Mouse (Mus musculus) ES-E14 (cell line): ENCODE results near the gene Mapkbp1.

ENCODE experiments used
- CHD2 ChIP-seq: IDR thresholded peaks from 2 replicates; pipeline ENCODE4 v1.6.1; 2014; ENCODE audit warnings: mild to moderate bottlenecking, low read depth, low read length, inconsistent platforms
- ZNF384 ChIP-seq: IDR thresholded peaks from 2 replicates; pipeline ENCODE4 v1.6.1; 2012; ENCODE audit warnings: low read depth, low read length, inconsistent platforms

DNA sequence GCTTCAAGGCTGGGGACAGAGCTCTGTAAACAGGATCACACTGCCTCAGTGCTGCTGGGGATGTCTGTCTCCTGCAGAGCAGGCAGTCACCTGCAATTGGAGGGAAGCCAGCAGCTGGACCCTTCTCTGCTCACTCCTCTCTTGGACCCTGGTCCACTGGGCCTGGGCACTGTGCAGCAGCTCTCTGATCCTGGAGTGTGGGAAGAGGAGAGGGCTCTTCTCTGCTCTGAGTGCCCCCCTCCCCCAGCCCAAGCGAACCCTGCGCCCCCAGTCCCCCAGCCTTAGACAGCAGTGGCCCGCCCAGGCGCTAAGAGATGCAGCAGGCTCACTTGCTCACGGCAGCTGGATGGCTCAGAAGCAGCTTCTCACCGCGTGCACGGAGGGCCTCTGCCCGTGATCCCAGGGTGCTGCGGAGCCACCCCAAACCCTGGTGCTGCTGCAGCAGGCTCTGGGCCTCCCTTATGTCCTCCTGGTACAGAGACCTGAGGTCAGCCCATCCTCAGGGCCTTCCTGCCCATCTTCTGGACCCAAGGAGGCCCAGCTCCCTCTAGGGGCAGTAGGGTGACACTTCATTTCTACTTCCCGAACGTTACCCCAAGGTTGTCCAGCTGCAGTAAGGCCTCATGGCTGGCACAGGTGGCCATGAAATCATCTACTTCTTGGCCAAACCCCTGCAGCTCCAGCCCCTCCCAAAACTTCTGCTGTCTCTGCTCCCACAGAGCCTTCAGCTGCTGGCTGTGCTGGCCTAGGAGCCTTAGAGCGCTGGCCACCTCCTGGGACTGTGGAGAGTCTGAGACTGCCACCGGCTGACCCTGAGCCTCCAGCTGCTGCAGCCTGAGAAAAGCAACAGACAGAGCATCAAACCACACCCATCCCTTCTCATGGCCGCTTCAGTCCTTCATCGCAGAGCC is 96.3 kb downstream of the Mapkbp1 start:
- TF ChIP-seq CHD2 = no peak
- TF ChIP-seq ZNF384 = no peak
